ENCODE assay signal across 8 mouse cellular contexts in the genomic region with DNA sequence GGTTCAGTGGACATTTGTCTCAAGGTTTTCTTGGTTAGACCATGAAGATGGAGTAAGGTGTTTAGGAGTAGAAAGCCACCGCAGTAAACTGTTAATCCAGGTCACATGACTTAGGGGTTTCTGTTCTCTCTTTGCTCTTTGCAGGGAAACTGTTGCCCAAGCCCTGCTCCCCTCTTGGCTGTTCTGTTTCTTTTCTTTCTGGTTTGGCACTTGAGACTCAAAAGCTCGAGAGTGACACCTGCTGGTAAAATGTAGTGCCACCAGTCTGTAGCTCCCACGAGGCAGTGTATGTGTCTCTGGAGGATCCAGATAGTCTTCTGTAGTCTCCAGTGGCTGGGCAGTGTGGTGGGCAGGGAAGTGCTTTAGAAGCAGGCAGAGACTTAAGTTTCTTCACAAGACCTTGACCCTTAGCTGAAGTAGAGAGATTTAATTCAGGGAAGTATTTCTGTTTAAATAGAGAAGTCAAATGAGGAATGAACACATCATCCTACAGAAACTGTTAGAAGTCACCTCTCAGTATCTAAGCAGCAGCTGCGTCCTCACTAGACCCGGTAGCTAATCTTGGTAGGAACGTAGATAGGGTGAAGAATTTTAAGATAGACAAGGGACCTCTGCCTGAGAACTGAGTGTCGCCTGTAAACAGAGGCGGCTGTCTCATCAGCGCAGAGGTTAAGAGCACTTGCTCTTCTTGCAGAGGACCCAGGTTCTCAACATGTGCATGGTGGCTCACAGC. TPM values are rescaled to one million over a fixed set of nuclear protein-coding genes. Genes with fewer than 3 reads are reported as not detected.
DNase-seq lines count a peak whose midpoint lies in the region; ATAC-seq and TF ChIP-seq lines count a peak whose summit lies in the region.

No protein-coding gene starts in this region.

- peak; percentile 49 for TF ChIP-seq CTCF in G1E (IDR thresholded peaks at IDR 0.05; ENCODE audit: low read depth, low read length)
- peak; percentile 88 for TF ChIP-seq CTCF in lung, embryonic 14.5 days (IDR thresholded peaks at IDR 0.05; ENCODE audit: low read depth)

- no peak overlapping the region for H3K9ac ChIP-seq in forebrain, embryonic 16.5 days (replicated peaks; ENCODE audit: low read depth, low read length)
- H3K9ac ChIP-seq in lung, embryonic 14.5 days: no peak overlapping the region

- peak; percentile 76 for ATAC-seq in G1E (ENCODE audit: extremely low read depth, insufficient number of reproducible peaks, low FRiP score, poor library complexity, severe bottlenecking)
- ATAC-seq in forebrain, embryonic 16.5 days: peak; percentile 81
- ATAC-seq in lung, embryonic 14.5 days (ENCODE audit: insufficient read depth): peak; percentile 70

- intact Hi-C loops in heart, postnatal 36 days (cut with DNase I): loop anchor here (1.0 to 5.0 kb wide), 3 partner anchors 20 to 254 kb away; no protein-coding TSS in a partner anchor

- H3K4me1 ChIP-seq in G1E (ENCODE audit: insufficient read depth, low read depth, low read length): peaks cover 10% of the 10 kb centered on the region
- peaks cover 14% of the 10 kb centered on the region for H3K4me1 ChIP-seq in forebrain, embryonic 16.5 days (replicated peaks; ENCODE audit: control insufficient read depth, insufficient read depth, low read length)
- peaks cover 9% of the 10 kb centered on the region for H3K4me1 ChIP-seq in lung, embryonic 14.5 days (ENCODE audit: insufficient read depth)

- DNase-seq in G1E (ENCODE audit: low spot score): peak; percentile 57
- peak; percentile 78 for DNase-seq in cerebellum, adult 11-12 months
- peak; percentile 82 to 84 for DNase-seq in heart, postnatal 36 days
- DNase-seq in layer of hippocampus, adult 18-20 months (ENCODE audit: low spot score in 2 of 2): peak; percentile 77 to 95
- peak; percentile 96 for DNase-seq in lung, embryonic 14.5 days
- DNase-seq in ovary, postnatal 14 days (ENCODE audit: low spot score): peak; percentile 79
- DNase-seq in thymus, postnatal 10 days (ENCODE audit: low spot score in 2 of 2): peak; percentile 59 to 82

- H3K27ac ChIP-seq in forebrain, embryonic 16.5 days (ENCODE audit: low read length): no peak overlapping the region
- no peak overlapping the region for H3K27ac ChIP-seq in lung, embryonic 14.5 days (ENCODE audit: low read depth)

- peaks cover 36% of the 10 kb centered on the region for H3K36me3 ChIP-seq in G1E (replicated peaks)
- no peaks in the 10 kb centered on the region for H3K36me3 ChIP-seq in forebrain, embryonic 16.5 days (ENCODE audit: control insufficient read depth, insufficient read depth)
- H3K36me3 ChIP-seq in lung, embryonic 14.5 days (ENCODE audit: insufficient read depth): no peaks in the 10 kb centered on the region

- no peak overlapping the region for H3K4me2 ChIP-seq in forebrain, embryonic 16.5 days (ENCODE audit: low read length)
- H3K4me2 ChIP-seq in lung, embryonic 14.5 days: no peak overlapping the region

- 59% methylated on average over 9 of the region's 9 CpGs for WGBS in forebrain, embryonic 16.5 days
- WGBS in lung, embryonic 14.5 days: 48% methylated on average over 9 of the region's 9 CpGs

- no peak overlapping the region for H3K4me3 ChIP-seq in G1E (ENCODE audit: low read depth, low read length)
- H3K4me3 ChIP-seq in forebrain, embryonic 16.5 days (replicated peaks; ENCODE audit: low read length): no peak overlapping the region
- no peak overlapping the region for H3K4me3 ChIP-seq in lung, embryonic 14.5 days (ENCODE audit: low read depth, low read length)

- H3K9me3 ChIP-seq in G1E (replicated peaks): no peaks in the 10 kb centered on the region
- H3K9me3 ChIP-seq in forebrain, embryonic 16.5 days (ENCODE audit: control insufficient read depth, low read length): no peaks in the 10 kb centered on the region
- no peaks in the 10 kb centered on the region for H3K9me3 ChIP-seq in lung, embryonic 14.5 days (ENCODE audit: low read depth, low read length)

- H3K27me3 ChIP-seq in G1E (ENCODE audit: insufficient read depth, low read length): no peaks in the 10 kb centered on the region
- no peaks in the 10 kb centered on the region for H3K27me3 ChIP-seq in forebrain, embryonic 16.5 days (replicated peaks; ENCODE audit: control insufficient read depth, insufficient read depth, low read length)
- no peaks in the 10 kb centered on the region for H3K27me3 ChIP-seq in lung, embryonic 14.5 days (ENCODE audit: insufficient read depth, low read length)

RNA-seq across cellular contexts. Expression of a gene that starts 43.8 kb away (rescaled TPM):
- total RNA-seq in G1E (2014; fragmentation: Nextera tagmentation) (not detected in 2 replicates), G1E (2017) (0.05 and 0.06 TPM in 2 replicates)
- not detected in 2 replicates for polyA plus RNA-seq in G1E (2012)
- polyA plus RNA-seq in forebrain, embryonic 16.5 days (2015; fragmentation: Nextera tagmentation; extraction: Ambion mirVana): 0.16 TPM in 1 of 2 replicates, not detected in the other
- total RNA-seq in heart, postnatal 36 days (2021): under 1 TPM in 1 of 2 experiments, not detected in 1; 0.16 TPM
- not detected for total RNA-seq in layer of hippocampus, adult 18-20 months (2021)
- 0.07 and 0.12 TPM in 2 replicates for polyA plus RNA-seq in lung, embryonic 14.5 days (2014; fragmentation: Nextera tagmentation; extraction: Ambion mirVana)
